Mouse (Mus musculus): ENCODE results near the gene 4932415D10Rik. TPM values are rescaled to one million over a fixed set of nuclear protein-coding genes. Genes with fewer than 3 reads are reported as not detected.

4932415D10Rik gene
- not detected for polyA plus RNA-seq (2017; shearing (Covaris generic))

GRCm38 (mm10) chr10:82316482-82316881 lies at the start of gene 4932415D10Rik:
TSS of gene 4932415D10Rik (minus strand) at chr10:82316582.

GRCm38 (mm10) chr10:82354083-82355010 lies 38.0 kb upstream of the 4932415D10Rik start, which contains the start of gene Gm4924:
TSS of gene Gm4924 (plus strand) at chr10:82354255.

DNA sequence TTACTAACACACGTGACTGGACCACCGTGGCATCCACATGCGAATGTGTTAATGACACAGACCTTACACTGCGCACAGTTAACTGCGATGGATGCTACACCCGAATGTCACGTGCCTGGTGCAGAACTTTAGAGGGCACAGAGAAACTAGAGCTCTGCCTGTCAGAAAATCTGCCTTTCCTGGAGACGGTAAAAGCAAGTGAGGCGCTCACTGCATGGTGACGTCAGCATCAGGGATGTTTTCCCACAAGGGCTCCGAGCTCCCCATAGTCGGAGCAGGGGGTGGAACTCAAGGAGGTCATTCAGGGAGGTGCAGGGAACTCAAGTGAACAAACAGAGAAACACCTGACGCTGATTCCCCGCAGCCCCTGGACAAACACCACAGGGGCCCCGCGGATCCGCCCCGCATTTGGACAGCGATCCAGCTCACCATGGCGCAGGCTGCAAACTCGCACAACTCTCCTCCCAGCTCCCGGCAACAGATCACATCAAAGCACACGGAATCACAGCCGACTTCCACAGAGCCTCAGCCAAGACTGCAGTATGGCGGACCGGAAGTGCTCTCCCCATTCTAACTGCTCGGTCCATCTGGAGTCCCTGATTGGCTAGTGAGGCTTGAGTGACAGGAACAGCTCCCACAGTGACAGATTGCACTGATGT lies 75.5 kb downstream of the 4932415D10Rik start, which contains the start of gene Zfp938:
Zfp938 (minus strand) TSS at position 539 of the 659 bp plus-strand sequence.

Other genes with a start within 250 kb of the 4932415D10Rik start
- 2.3 TPM for gene BC024063, start 233.2 kb downstream of the 4932415D10Rik start, polyA plus RNA-seq (2017; shearing (Covaris generic))
- 4.9 TPM for gene AU041133, start 188.6 kb downstream of the 4932415D10Rik start, polyA plus RNA-seq (2017; shearing (Covaris generic))
- gene Zfp938, start 75.3 kb downstream of the 4932415D10Rik start, polyA plus RNA-seq (2017; shearing (Covaris generic)): 5.0 TPM
- 4.9 TPM for gene Gm4924, start 37.7 kb upstream of the 4932415D10Rik start, polyA plus RNA-seq (2017; shearing (Covaris generic))
- not detected for gene Gm1553, start 176.0 kb upstream of the 4932415D10Rik start, polyA plus RNA-seq (2017; shearing (Covaris generic))

Data from naive thymus-derived CD4-positive, alpha-beta T cell, adult 5 months (primary cell).